Comparison of ENCODE assay signal across 17 mouse cellular contexts in the genomic region with DNA sequence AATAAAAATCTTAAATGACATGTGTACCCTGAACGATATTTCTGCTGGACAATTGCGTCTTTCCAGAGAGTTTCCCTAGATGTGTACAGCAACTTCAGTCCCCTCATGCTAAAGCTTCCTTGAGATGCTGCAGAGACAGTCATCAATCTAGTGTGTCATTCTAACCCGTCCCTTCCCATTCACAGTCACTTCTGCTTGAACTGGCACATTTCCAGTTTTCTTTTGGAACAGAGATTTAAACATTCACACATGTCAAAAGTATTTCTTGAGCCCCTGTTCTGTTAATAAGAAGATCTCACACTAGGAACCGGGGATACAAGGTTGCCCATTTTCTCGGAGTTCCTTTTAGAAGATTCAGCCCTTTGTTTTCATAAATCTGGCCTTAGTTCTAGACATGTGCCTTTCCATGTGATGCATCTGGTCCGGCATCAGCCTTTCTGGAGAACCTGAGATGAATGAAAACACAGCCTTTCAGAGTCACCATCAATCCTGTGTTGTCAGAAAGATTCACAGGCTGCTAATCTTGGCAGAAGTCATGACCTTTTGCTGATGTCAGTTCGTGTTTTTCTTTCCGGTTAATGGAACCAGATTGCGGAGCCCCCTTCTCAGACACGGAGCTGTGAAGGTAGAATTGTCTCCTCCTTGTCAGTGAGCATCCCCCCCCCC.
DNase-seq lines count a peak whose midpoint lies in the region; ATAC-seq and TF ChIP-seq lines count a peak whose summit lies in the region.
"Had no signal": no experiment of that assay in that cellular context is flagged by ENCODE, and none has a peak within 500 bp of the region (broad histone marks: within the 10 kb centered on the region; RNA-seq: fewer than 3 reads in every experiment).

No protein-coding gene starts in this region.

- WGBS in hindbrain, embryonic 11.5 days: 26% methylated on average over 10 of the region's 10 CpGs
- 28% methylated on average over 10 of the region's 10 CpGs for WGBS in hindbrain, embryonic 16.5 days
- 45% methylated on average over 10 of the region's 10 CpGs for WGBS in lung, postnatal 0 days

- no peak for ATAC-seq in hindbrain, embryonic 11.5 days (ENCODE audit: low FRiP score)
- ATAC-seq in hindbrain, embryonic 16.5 days: no peak
- ATAC-seq in lung, postnatal 0 days: no peak

- no peaks in the 10 kb centered on the region for H3K27me3 ChIP-seq in hindbrain, embryonic 11.5 days (ENCODE audit: control insufficient read depth, insufficient read depth, low read length)
- no peaks in the 10 kb centered on the region for H3K27me3 ChIP-seq in hindbrain, embryonic 16.5 days (replicated peaks; ENCODE audit: control insufficient read depth, insufficient read depth, low read length)
- no peaks in the 10 kb centered on the region for H3K27me3 ChIP-seq in lung, postnatal 0 days (replicated peaks; ENCODE audit: insufficient read depth, low read length)
- H3K27me3 ChIP-seq: forebrain, embryonic 12.5 days had no signal

- DNase-seq in hindbrain, embryonic 11.5 days (ENCODE audit: low spot score): no peak
- peak; percentile 55 for DNase-seq in lung, postnatal 0 days (ENCODE audit: low spot score)
- DNase-seq in lung, postnatal 10 days: no peak
- DNase-seq in embryo, embryonic 9.5 days (ENCODE audit: extremely low spot score): peak; percentile 74
- peak; percentile 41 for DNase-seq in yolk sac, embryonic 10.5 days (ENCODE audit: low spot score)
- no peak for DNase-seq in urinary bladder, postnatal 14 days (ENCODE audit: low spot score)
- DNase-seq: adrenal gland, adult 2 months; cerebellum, adult 8-10 months; heart, postnatal 10 days; layer of hippocampus, postnatal 36 days; left cerebral cortex, postnatal 4 days; lung, postnatal 14 days; spleen, adult 18-20 months had no signal

- peaks cover 21% of the 10 kb centered on the region for H3K4me1 ChIP-seq in hindbrain, embryonic 11.5 days (replicated peaks; ENCODE audit: control insufficient read depth, insufficient read depth, low read length)
- peaks cover 15% of the 10 kb centered on the region for H3K4me1 ChIP-seq in hindbrain, embryonic 16.5 days (ENCODE audit: control insufficient read depth, insufficient read depth, low read depth, low read length)
- peaks cover 15% of the 10 kb centered on the region for H3K4me1 ChIP-seq in lung, postnatal 0 days (ENCODE audit: insufficient read depth, low read depth, low read length)

- H3K36me3 ChIP-seq in hindbrain, embryonic 11.5 days (ENCODE audit: control insufficient read depth, insufficient read depth, low read length): no peaks in the 10 kb centered on the region
- no peaks in the 10 kb centered on the region for H3K36me3 ChIP-seq in hindbrain, embryonic 16.5 days (ENCODE audit: control insufficient read depth, insufficient read depth, low read length)
- no peaks in the 10 kb centered on the region for H3K36me3 ChIP-seq in lung, postnatal 0 days (ENCODE audit: insufficient read depth, low read length)
- H3K36me3 ChIP-seq: forebrain, embryonic 12.5 days had no signal

- H3K4me2 ChIP-seq in hindbrain, embryonic 11.5 days (replicated peaks; ENCODE audit: low read depth, low read length): no peak overlapping the region
- no peak overlapping the region for H3K4me2 ChIP-seq in hindbrain, embryonic 16.5 days (ENCODE audit: low read length)
- H3K4me2 ChIP-seq in lung, postnatal 0 days (replicated peaks; ENCODE audit: low read depth, low read length): no peak overlapping the region
- H3K4me2 ChIP-seq: forebrain, embryonic 12.5 days; liver, embryonic 11.5 days; midbrain, embryonic 11.5 days had no signal

- no peak overlapping the region for H3K9ac ChIP-seq in hindbrain, embryonic 11.5 days (ENCODE audit: low read depth, low read length)
- H3K9ac ChIP-seq in hindbrain, embryonic 16.5 days (ENCODE audit: low read depth, low read length): no peak overlapping the region
- no peak overlapping the region for H3K9ac ChIP-seq in lung, postnatal 0 days (replicated peaks; ENCODE audit: low read depth)
- H3K9ac ChIP-seq: forebrain, embryonic 12.5 days had no signal

- H3K4me3 ChIP-seq in hindbrain, embryonic 11.5 days (ENCODE audit: low read depth, low read length): no peak overlapping the region
- no peak overlapping the region for H3K4me3 ChIP-seq in hindbrain, embryonic 16.5 days (ENCODE audit: low read length)
- no peak overlapping the region for H3K4me3 ChIP-seq in lung, postnatal 0 days (ENCODE audit: low read depth, low read length)
- H3K4me3 ChIP-seq: forebrain, embryonic 12.5 days had no signal

- TF ChIP-seq CTCF in lung, postnatal 0 days (IDR thresholded peaks at IDR 0.05): no peak

- H3K27ac ChIP-seq in hindbrain, embryonic 11.5 days (ENCODE audit: low read depth, low read length): peak overlapping the region; percentile 54; the same call in 1 of the 2 replicates
- H3K27ac ChIP-seq in hindbrain, embryonic 16.5 days (ENCODE audit: low read depth, low read length): no peak overlapping the region
- H3K27ac ChIP-seq in lung, postnatal 0 days (ENCODE audit: low read length): no peak overlapping the region
- H3K27ac ChIP-seq: forebrain, embryonic 12.5 days had no signal

- TF ChIP-seq EP300 in lung, postnatal 0 days (IDR thresholded peaks at IDR 0.05): no peak

- H3K9me3 ChIP-seq in hindbrain, embryonic 11.5 days (ENCODE audit: control insufficient read depth, low read length): no peaks in the 10 kb centered on the region
- H3K9me3 ChIP-seq in hindbrain, embryonic 16.5 days (ENCODE audit: control insufficient read depth, low read length): no peaks in the 10 kb centered on the region
- no peaks in the 10 kb centered on the region for H3K9me3 ChIP-seq in lung, postnatal 0 days (ENCODE audit: low read length)
- H3K9me3 ChIP-seq: forebrain, embryonic 12.5 days had no signal

Comparison
In these comparisons a context has a peak if more than half of its experiments do, and no peak if none do; other contexts are left out.
1. DNase-seq: peak in lung, postnatal 0 days (single experiment), embryo, embryonic 9.5 days (single experiment) and yolk sac, embryonic 10.5 days (single experiment); none in hindbrain, embryonic 11.5 days (single experiment), lung, postnatal 10 days (single experiment) and urinary bladder, postnatal 14 days (single experiment).